Comparison of ENCODE assay signal across 36 mouse cellular contexts in the genomic region with DNA sequence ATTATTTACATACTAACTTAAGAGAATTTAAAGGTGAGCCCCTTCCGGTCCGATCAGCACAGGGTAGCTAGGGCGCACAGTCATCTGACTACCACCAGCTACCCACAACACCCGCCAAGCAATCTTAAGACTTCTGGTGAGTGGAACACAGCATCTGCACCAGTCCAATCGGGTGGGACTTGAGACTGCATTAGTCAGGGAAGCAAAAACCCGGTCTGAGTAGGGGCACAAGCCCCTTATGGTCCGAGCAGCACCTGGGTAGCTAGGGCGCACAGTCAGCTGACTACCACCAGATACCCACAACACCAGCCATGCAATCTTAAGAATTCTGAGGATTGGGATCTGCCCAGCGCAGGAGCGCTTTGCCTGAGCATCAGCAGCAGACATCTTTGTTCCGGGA. TPM values are rescaled to one million over a fixed set of nuclear protein-coding genes. Genes with fewer than 3 reads are reported as not detected.
DNase-seq lines count a peak whose midpoint lies in the region.
"Not testable (repeated sequence)": the region's sequence is repeated elsewhere in the genome, so short reads cannot be mapped to it uniquely, and the experiment has no call there.
"Had no signal": no experiment of that assay in that cellular context is flagged by ENCODE, and none has a peak within 500 bp of the region (broad histone marks: within the 10 kb centered on the region; RNA-seq: fewer than 3 reads in every experiment).

No protein-coding gene starts in this region.

- not testable (repeated sequence) for H3K9me3 ChIP-seq in ES-E14 (ENCODE audit: control insufficient read depth, insufficient read depth, low read depth, low read length)

- peak overlapping the region; percentile 42 to 70; a peak in 2 of 4 replicates for H3K4me3 ChIP-seq in ES-E14 (ENCODE audit: insufficient read depth in 1 of 2, low read depth in 1 of 2, low read length in 2 of 2, poor library complexity in 1 of 2, severe bottlenecking in 1 of 2)

- H3K27ac ChIP-seq in ES-E14 (ENCODE audit: insufficient read depth, low read depth, low read length, poor library complexity, severe bottlenecking) = not testable (repeated sequence)

- not testable (repeated sequence) for H3K9ac ChIP-seq in ES-E14 (ENCODE audit: insufficient read depth, low read depth, low read length, poor library complexity, severe bottlenecking)

- H3K4me1 ChIP-seq in ES-E14 (ENCODE audit: control insufficient read depth in 2 of 2, insufficient read depth in 2 of 2, low read length in 2 of 2, poor library complexity in 1 of 2) = not testable (repeated sequence)

- in situ Hi-C loops in ES-E14 (cut with MboI; ENCODE audit: low sequenced_read_pairs in 2 of 2, unreplicated experiment in 2 of 2) = not testable (repeated sequence)

- not testable (repeated sequence) for H3K36me3 ChIP-seq in ES-E14 (ENCODE audit: control insufficient read depth, insufficient read depth, low read length, poor library complexity, severe bottlenecking)

- DNase-seq in ES-E14 (ENCODE audit: low read depth, low spot score) = peak; percentile 41
- peak; percentile 1 for DNase-seq in adrenal gland, adult 2 months
- DNase-seq in cerebellum, postnatal 25 days = peak; percentile 2 to 6
- DNase-seq in heart, adult 11 months = peak; percentile 94
- peak; percentile 7 for DNase-seq in lung, postnatal 10 days
- DNase-seq in spleen, postnatal 10 days (ENCODE audit: low spot score in 2 of 2) = peak; percentile 3 to 14
- peak; percentile 18 to 62 for DNase-seq in urinary bladder, postnatal 4 days (ENCODE audit: low spot score in 2 of 2)

RNA-seq across cellular contexts. Expression of gene 1700001F09Rik, which starts 14.1 kb away (rescaled TPM):
- not detected in 2 replicates for total RNA-seq in ES-E14 (2012; rRNA removed)
- not detected for total RNA-seq in adrenal gland, adult 2 months (2021)
- polyA plus RNA-seq in adrenal gland, adult 2 months (2012; rRNA removed) = not detected in 2 replicates
- total RNA-seq: adrenal gland, postnatal 14 days; gastrocnemius, adult 18-20 months; gastrocnemius, postnatal 36 days; heart, adult 8-10 months; heart, postnatal 14 days; layer of hippocampus, postnatal 10 days; left cerebral cortex, postnatal 14 days; liver, adult 2 months; megakaryocyte, adult 5-6 weeks; MEL; neutrophil, adult 5-6 weeks had no signal
- polyA plus RNA-seq: CD4-positive, CD25-positive, alpha-beta regulatory T cell, adult 4 months; embryonic facial prominence, embryonic 12.5 days; forebrain, embryonic 15.5 days; frontal cortex, adult 2 months; heart, embryonic 14.5 days; hindbrain, embryonic 10.5 days; hindbrain, embryonic 15.5 days; inflammation-experienced regulatory T-cells, adult 6 months; kidney, embryonic 14.5 days; limb, embryonic 12.5 days; liver, adult 2 months; liver, embryonic 15.5 days; lung, embryonic 14.5 days; midbrain, embryonic 11.5 days; midbrain, embryonic 16.5 days; neural tube, embryonic 11.5 days; stomach, embryonic 15.5 days had no signal

RNA-seq across cellular contexts. Expression of gene Gm8138, which starts 54.4 kb away (rescaled TPM):
- not detected in 2 replicates for total RNA-seq in ES-E14 (2012; rRNA removed)
- total RNA-seq in adrenal gland, adult 2 months (2021) = not detected
- not detected in 2 replicates for polyA plus RNA-seq in adrenal gland, adult 2 months (2012; rRNA removed)
- total RNA-seq: adrenal gland, postnatal 14 days; gastrocnemius, adult 18-20 months; gastrocnemius, postnatal 36 days; heart, adult 8-10 months; heart, postnatal 14 days; layer of hippocampus, adult 18-20 months; layer of hippocampus, postnatal 10 days; left cerebral cortex, adult 18-20 months; left cerebral cortex, postnatal 14 days; liver, adult 2 months; megakaryocyte, adult 5-6 weeks; MEL; neutrophil, adult 5-6 weeks had no signal
- polyA plus RNA-seq: CD4-positive, CD25-positive, alpha-beta regulatory T cell, adult 4 months; embryonic facial prominence, embryonic 12.5 days; forebrain, embryonic 15.5 days; frontal cortex, adult 2 months; heart, embryonic 14.5 days; hindbrain, embryonic 10.5 days; hindbrain, embryonic 15.5 days; inflammation-experienced regulatory T-cells, adult 6 months; kidney, embryonic 14.5 days; limb, embryonic 12.5 days; liver, adult 2 months; liver, embryonic 15.5 days; lung, embryonic 14.5 days; midbrain, embryonic 11.5 days; midbrain, embryonic 16.5 days; neural tube, embryonic 11.5 days; stomach, embryonic 15.5 days had no signal

Comparison
In these comparisons a context has a peak if more than half of its experiments do, and no peak if none do; other contexts are left out.
1. DNase-seq: peak in every context shown above with its lines; median percentile 94 in heart, adult 11 months; 41 in ES-E14; 40 in urinary bladder, postnatal 4 days; 8 in spleen, postnatal 10 days; 7 in lung, postnatal 10 days; 4 in cerebellum, postnatal 25 days; 1 in adrenal gland, adult 2 months.